Mouse (Mus musculus) liver, adult 2 months (tissue): ENCODE data around the gene Man1c1.

ENCODE experiments used
- CTCF ChIP-seq: fragments of 200-500 bp; IDR thresholded peaks from 2 replicates; pipeline ENCODE4 v1.5.1; 2011; ENCODE audit warnings: low read depth, low read length, control low read depth
- POLR2A ChIP-seq: fragments of 200-500 bp; IDR thresholded peaks from 2 replicates; pipeline ENCODE4 v1.6.1; 2011; ENCODE audit warnings: low read length, control low read depth; ENCODE audit not compliant: insufficient read depth; ENCODE audit errors: extremely low read depth

DNA sequence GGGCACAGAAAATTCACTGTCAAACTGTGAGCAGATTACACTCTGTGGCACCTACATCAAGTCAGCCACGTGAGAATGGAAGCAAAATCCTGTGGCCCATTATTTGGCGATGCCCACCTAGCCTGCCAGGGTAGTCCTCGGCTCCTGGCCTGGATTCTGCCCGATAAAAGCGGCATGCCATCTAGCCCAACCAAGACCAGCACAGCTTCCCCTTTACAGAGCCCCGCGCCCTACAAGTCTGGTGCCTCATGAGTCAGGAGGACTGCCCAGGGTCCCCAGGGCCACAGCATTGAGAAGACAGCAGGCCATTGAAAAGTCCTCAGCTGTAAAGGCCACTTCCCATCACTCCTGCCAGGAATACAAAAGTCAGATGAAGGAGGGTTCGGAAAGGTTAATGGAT, 31.8 kb downstream of the Man1c1 start:
- TF ChIP-seq CTCF (no peak), POLR2A (no peak)
